Mouse (Mus musculus) layer of hippocampus, postnatal 36 days (tissue): ENCODE results near the gene Srp68. TPM values are rescaled to one million over a fixed set of nuclear protein-coding genes. Genes with fewer than 3 reads are reported as not detected.

Source experiments
- DNase-seq, 2 experiments: peaks; one replicate each; pipeline ENCODE4 v3.0.0; 2022
- total RNA-seq, 2 experiments: library from RNA; stranded (reverse); gene quantifications; 2 replicates each; pipeline ENCODE4 v1.2.3; 2021

Srp68 gene
- total RNA-seq, 2 experiments from 2014 or later: 60.7 to 66.0 TPM

- no peak for DNase-seq
These were observed 70.9 kb downstream of the Srp68 start for GRCm38 (mm10) chr11:116203150-116203549.

GRCm38 (mm10) chr11:116201151-116201550 lies 72.9 kb downstream of the Srp68 start:
- DNase-seq: no peak

DNA sequence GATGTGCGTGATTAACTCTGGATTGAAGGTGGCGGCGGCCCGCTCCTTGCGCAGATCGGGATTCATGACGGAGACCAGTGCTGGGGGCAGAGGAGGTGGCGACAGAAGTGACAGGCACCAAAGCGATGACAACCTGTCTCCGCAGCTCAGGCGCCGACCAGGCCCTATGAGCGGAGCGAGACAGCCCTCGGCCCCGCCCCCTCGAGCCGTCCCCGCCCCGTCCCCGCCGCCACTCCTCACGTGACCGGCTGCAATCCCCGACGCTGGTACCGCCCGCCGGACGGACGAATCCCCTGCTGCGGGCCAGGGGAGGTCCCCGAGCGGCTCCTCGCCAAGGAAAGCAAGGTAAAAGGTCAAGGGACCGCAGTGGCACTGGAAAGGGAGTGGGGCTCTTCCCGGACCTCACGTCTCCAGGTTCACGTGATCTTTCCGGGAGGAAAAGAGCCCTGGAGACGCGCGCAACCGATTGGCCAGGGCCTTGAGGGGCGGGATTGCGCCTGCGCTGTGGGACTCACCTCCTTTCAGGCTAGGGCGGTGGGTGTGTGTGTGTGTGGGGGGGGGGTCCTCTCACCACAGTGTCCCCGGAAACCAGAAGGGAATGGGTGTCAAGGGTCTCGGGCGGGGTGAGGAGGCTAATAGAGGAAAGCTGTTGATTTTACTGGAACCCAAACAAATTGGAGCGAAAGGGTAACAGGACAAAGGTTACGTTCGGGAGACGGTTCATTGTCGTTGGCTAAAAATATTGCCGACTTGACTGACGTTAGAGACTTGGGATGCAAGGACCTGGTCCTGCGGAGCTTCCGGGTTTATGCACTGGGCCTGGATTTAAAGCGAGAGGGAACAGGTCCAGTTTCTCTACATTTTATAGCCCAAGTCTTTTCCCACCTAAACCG lies 75.1 kb downstream of the Srp68 start, which contains the start of the genes Ten1 and Acox1:
Ten1 (plus strand) TSS at position 217 of the 893 bp plus-strand sequence.
Acox1 (minus strand) TSS at position 407 of the 893 bp plus-strand sequence.
- DNase-seq: peak; percentile 96

DNA sequence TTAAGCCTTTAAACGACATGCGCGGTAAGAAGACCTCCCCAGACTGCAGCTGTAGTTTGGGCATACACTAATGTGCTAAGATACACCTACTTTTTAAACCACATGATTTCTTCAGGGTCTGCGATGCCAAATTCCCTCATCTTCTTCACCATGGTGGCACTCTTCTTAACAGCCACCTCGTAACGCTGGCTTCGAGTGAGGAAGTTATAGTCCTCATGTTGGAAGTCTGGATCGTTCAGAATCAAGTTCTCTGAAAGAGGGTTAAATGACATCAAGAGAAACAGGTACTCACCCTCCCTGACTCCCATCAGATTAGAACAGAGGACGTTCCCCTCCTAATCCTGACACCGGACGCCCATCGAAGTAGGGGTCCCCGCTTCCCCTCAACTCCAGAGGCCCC lies 75.9 kb downstream of the Srp68 start:
- no peak for DNase-seq

GRCm38 (mm10) chr11:116197584-116197906 lies 76.5 kb downstream of the Srp68 start:
- DNase-seq: no peak

GRCm38 (mm10) chr11:116196866-116197583 lies 77.0 kb downstream of the Srp68 start:
- no peak for DNase-seq

- no peak for DNase-seq
These were observed 77.7 kb downstream of the Srp68 start for GRCm38 (mm10) chr11:116196336-116196735.

- DNase-seq: no peak
These were observed 78.8 kb downstream of the Srp68 start for GRCm38 (mm10) chr11:116195252-116195651.

Other genes with a start within 250 kb of the Srp68 start
- gene H3f3b, start 246.3 kb downstream of the Srp68 start, total RNA-seq: 100 to 1,000 TPM; 263 to 275 TPM
- 10 to 100 TPM; 19.4 to 21.9 TPM for gene Unk, start 243.9 kb downstream of the Srp68 start, total RNA-seq
- gene Unc13d, start 196.3 kb downstream of the Srp68 start, total RNA-seq: 1 to 10 TPM; 1.9 to 2.4 TPM
- 100 to 1,000 TPM; 402 to 404 TPM for gene Wbp2, start 187.2 kb downstream of the Srp68 start, total RNA-seq
- 1 to 10 TPM; 4.4 to 4.6 TPM for gene Trim47, start 147.0 kb downstream of the Srp68 start, total RNA-seq
- 1 to 10 TPM; 7.1 to 8.0 TPM for gene Trim65, start 143.1 kb downstream of the Srp68 start, total RNA-seq
- gene Mrpl38, start 135.3 kb downstream of the Srp68 start, total RNA-seq: 10 to 100 TPM; 55.1 to 58.2 TPM
- 10 to 100 TPM; 80.9 to 95.6 TPM for gene Fbf1, start 106.1 kb downstream of the Srp68 start, total RNA-seq
- 10 to 100 TPM; 36.1 to 45.4 TPM for gene Ten1, start 75.4 kb downstream of the Srp68 start, total RNA-seq
- gene Acox1, start 75.2 kb downstream of the Srp68 start, total RNA-seq: 100 to 1,000 TPM; 119 to 126 TPM
- under 1 TPM; 0.25 to 0.85 TPM for gene Evpl, start 36.1 kb downstream of the Srp68 start, total RNA-seq
- not detected for gene Galr2, start 6.7 kb upstream of the Srp68 start, total RNA-seq
- gene Exoc7, start 33.0 kb upstream of the Srp68 start, total RNA-seq: 10 to 100 TPM; 77.1 to 80.9 TPM
- 1 to 10 TPM; 4.3 to 5.8 TPM for gene Foxj1, start 61.2 kb upstream of the Srp68 start, total RNA-seq
- gene Rnf157, start 138.8 kb upstream of the Srp68 start, total RNA-seq: 100 to 1,000 TPM; 212 to 247 TPM
- 10 to 100 TPM; 37.4 to 38.0 TPM for gene Ubald2, start 159.9 kb upstream of the Srp68 start, total RNA-seq
- not detected for gene Qrich2, start 192.0 kb upstream of the Srp68 start, total RNA-seq
- gene Prpsap1, start 220.0 kb upstream of the Srp68 start, total RNA-seq: 10 to 100 TPM; 93.0 to 93.3 TPM